Mouse (Mus musculus) stomach, postnatal 0 days (tissue): ENCODE data around the gene Klrb1b.

Source experiments
- CTCF ChIP-seq: IDR thresholded peaks from 2 replicates; pipeline ENCODE4 v1.5.1; 2016; ENCODE audit warnings: antibody characterized with exemption, low read depth, mild to moderate bottlenecking, moderate library complexity
- EP300 ChIP-seq: optimal IDR thresholded peaks from 2 replicates; pipeline ENCODE3; 2016; ENCODE audit warnings: antibody characterized with exemption

- TF ChIP-seq CTCF (0 out of 2 replicates have a peak, but pooled peaks have one; percentile 17), EP300 (no peak)
Observed at GRCm38 (mm10) chr6:128856250-128856649, 30.1 kb upstream of the Klrb1b start.
